Comparison of ENCODE assay signal across 7 mouse cellular contexts in the genomic region with DNA sequence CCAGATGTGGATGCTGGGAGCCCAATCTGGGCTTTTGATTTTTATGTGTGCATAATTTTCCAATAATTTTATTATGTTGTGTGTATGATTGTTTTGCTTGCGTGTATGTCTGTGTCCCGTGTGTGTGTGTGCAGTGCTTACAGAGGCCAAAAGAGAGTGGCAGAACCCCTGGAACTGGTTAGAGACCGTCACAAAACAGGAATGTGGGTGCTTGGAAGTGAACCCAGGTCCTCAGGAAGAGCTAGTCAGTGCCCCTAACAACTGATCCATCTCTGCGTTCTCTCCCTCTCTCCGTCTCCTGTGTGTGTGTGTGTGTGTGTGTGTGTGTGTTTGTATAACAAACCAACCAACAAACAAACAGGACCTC. TPM values are rescaled to one million over a fixed set of nuclear protein-coding genes. Genes with fewer than 3 reads are reported as not detected.
DNase-seq lines count a peak whose midpoint lies in the region; ATAC-seq and TF ChIP-seq lines count a peak whose summit lies in the region.

No protein-coding gene starts in this region.

- H3K27me3 ChIP-seq in lung, embryonic 15.5 days = no peaks in the 10 kb centered on the region
- no peaks in the 10 kb centered on the region for H3K27me3 ChIP-seq in forebrain, embryonic 11.5 days (ENCODE audit: control insufficient read depth, insufficient read depth, low read length)
- no peaks in the 10 kb centered on the region for H3K27me3 ChIP-seq in limb, embryonic 13.5 days
- H3K27me3 ChIP-seq in small intestine, adult 2 months (ENCODE audit: control insufficient read depth, insufficient read depth, low read length) = no peaks in the 10 kb centered on the region

- peak overlapping the region; percentile 92 for H3K9ac ChIP-seq in lung, embryonic 15.5 days
- H3K9ac ChIP-seq in forebrain, embryonic 11.5 days (ENCODE audit: low read length) = peak overlapping the region; percentile 85; the same call in 1 of the 2 replicates
- peak overlapping the region; percentile 91; the same call in 1 of the 2 replicates for H3K9ac ChIP-seq in limb, embryonic 13.5 days

- no peak; the same call in 1 of the 2 replicates for TF ChIP-seq CTCF in small intestine, adult 2 months (IDR thresholded peaks at IDR 0.05; ENCODE audit: extremely low read depth, insufficient read length, insufficient replicate concordance, low read depth, low read length)

- no peaks in the 10 kb centered on the region for H3K9me3 ChIP-seq in lung, embryonic 15.5 days
- H3K9me3 ChIP-seq in forebrain, embryonic 11.5 days (ENCODE audit: control insufficient read depth, low read length) = no peaks in the 10 kb centered on the region
- no peaks in the 10 kb centered on the region for H3K9me3 ChIP-seq in limb, embryonic 13.5 days

- ATAC-seq in lung, embryonic 15.5 days (ENCODE audit: borderline replicate concordance, extremely low read depth, low FRiP score, low TSS enrichment) = no peak; the same call in none of the 2 replicates
- no peak for ATAC-seq in forebrain, embryonic 11.5 days (replicated peaks; ENCODE audit: low FRiP score)
- 0 out of 2 replicates have a peak, but pooled peaks have one; percentile 9 for ATAC-seq in limb, embryonic 13.5 days (ENCODE audit: low FRiP score, low read depth)

- WGBS in lung, embryonic 15.5 days = 27% methylated on average over 5 of the region's 5 CpGs
- 34% methylated on average over 5 of the region's 5 CpGs for WGBS in forebrain, embryonic 11.5 days
- 22% methylated on average over 5 of the region's 5 CpGs for WGBS in limb, embryonic 13.5 days
- WGBS in small intestine, adult 2 months = 23% methylated on average over 5 of the region's 5 CpGs

- peak overlapping the region; percentile 32; the same call in 1 of the 2 replicates for H3K27ac ChIP-seq in lung, embryonic 15.5 days
- H3K27ac ChIP-seq in forebrain, embryonic 11.5 days (ENCODE audit: low read depth, low read length) = peak overlapping the region; percentile 74; the same call in 1 of the 2 replicates
- peak overlapping the region; percentile 90 for H3K27ac ChIP-seq in limb, embryonic 13.5 days
- peak overlapping the region; percentile 58; the same call in 1 of the 2 replicates for H3K27ac ChIP-seq in small intestine, adult 2 months (ENCODE audit: insufficient read depth, low read depth, low read length)

- peak overlapping the region; percentile 83 for H3K4me2 ChIP-seq in lung, embryonic 15.5 days
- H3K4me2 ChIP-seq in forebrain, embryonic 11.5 days (ENCODE audit: low read depth, low read length, severe bottlenecking) = peak overlapping the region; percentile 89; the same call in 1 of the 2 replicates
- H3K4me2 ChIP-seq in limb, embryonic 13.5 days (replicated peaks) = peak overlapping the region; percentile 92

- DNase-seq in lung, adult 18-20 months = no peak
- DNase-seq in forebrain, embryonic 11.5 days (ENCODE audit: low spot score) = no peak
- DNase-seq in spleen, adult 18-20 months = no peak
- DNase-seq in layer of hippocampus, postnatal 14 days (ENCODE audit: low spot score in 2 of 2) = no peak

- peak overlapping the region; percentile 77 for H3K4me3 ChIP-seq in lung, embryonic 15.5 days
- H3K4me3 ChIP-seq in forebrain, embryonic 11.5 days (ENCODE audit: low read depth, low read length) = peak overlapping the region; percentile 74
- peak overlapping the region; percentile 80 for H3K4me3 ChIP-seq in limb, embryonic 13.5 days
- no peak overlapping the region for H3K4me3 ChIP-seq in small intestine, adult 2 months (ENCODE audit: low read depth, low read length)

- TF ChIP-seq POLR2A in small intestine, adult 2 months (IDR thresholded peaks at IDR 0.05; ENCODE audit: low read depth, low read length) = no peak

- H3K36me3 ChIP-seq in lung, embryonic 15.5 days = peaks cover 22% of the 10 kb centered on the region
- H3K36me3 ChIP-seq in forebrain, embryonic 11.5 days (ENCODE audit: control insufficient read depth, insufficient read depth, low read length) = peaks cover 6% of the 10 kb centered on the region; the same call in 1 of the 2 replicates
- H3K36me3 ChIP-seq in limb, embryonic 13.5 days = peaks cover 26% of the 10 kb centered on the region
- peaks cover 20% of the 10 kb centered on the region for H3K36me3 ChIP-seq in small intestine, adult 2 months (ENCODE audit: control insufficient read depth, insufficient read depth, low read length)

- peaks cover 22% of the 10 kb centered on the region for H3K4me1 ChIP-seq in lung, embryonic 15.5 days
- peaks cover 9% of the 10 kb centered on the region for H3K4me1 ChIP-seq in forebrain, embryonic 11.5 days (replicated peaks; ENCODE audit: control insufficient read depth, insufficient read depth, low read length)
- peaks cover 23% of the 10 kb centered on the region for H3K4me1 ChIP-seq in limb, embryonic 13.5 days
- H3K4me1 ChIP-seq in small intestine, adult 2 months (ENCODE audit: control insufficient read depth, insufficient read depth, insufficient read length, low read length) = peaks cover 10% of the 10 kb centered on the region

RNA-seq across cellular contexts. Expression of gene Tor1b, which starts 0.3 kb away (rescaled TPM):
- 38.6 and 38.7 TPM in 2 replicates for polyA plus RNA-seq in lung, embryonic 15.5 days (2015; fragmentation: Nextera tagmentation; extraction: Ambion mirVana)
- 24.9 and 25.7 TPM in 2 replicates for polyA plus RNA-seq in forebrain, embryonic 11.5 days (2014; fragmentation: Nextera tagmentation; extraction: Ambion mirVana)
- polyA plus RNA-seq in limb, embryonic 13.5 days (2015; fragmentation: Nextera tagmentation; extraction: Ambion mirVana) = 33.0 and 33.5 TPM in 2 replicates
- polyA plus RNA-seq in small intestine, adult 2 months (2012; rRNA removed) = 8.0 and 8.2 TPM in 2 replicates
- 10 to 100 TPM; 38.8 TPM for total RNA-seq in layer of hippocampus, postnatal 14 days (2021)

RNA-seq across cellular contexts. Expression of gene Tor1a, which starts 15.3 kb away (rescaled TPM):
- polyA plus RNA-seq in lung, embryonic 15.5 days (2015; fragmentation: Nextera tagmentation; extraction: Ambion mirVana) = 79.3 and 79.4 TPM in 2 replicates
- 85.1 and 95.9 TPM in 2 replicates for polyA plus RNA-seq in forebrain, embryonic 11.5 days (2014; fragmentation: Nextera tagmentation; extraction: Ambion mirVana)
- polyA plus RNA-seq in limb, embryonic 13.5 days (2015; fragmentation: Nextera tagmentation; extraction: Ambion mirVana) = 82.7 and 91.4 TPM in 2 replicates
- polyA plus RNA-seq in small intestine, adult 2 months (2012; rRNA removed) = 38.8 and 78.6 TPM in 2 replicates
- 10 to 100 TPM; 47.0 to 54.0 TPM for total RNA-seq in layer of hippocampus, postnatal 14 days (2021)

RNA-seq across cellular contexts. Expression of gene Ptges, which starts 22.8 kb away (rescaled TPM):
- polyA plus RNA-seq in lung, embryonic 15.5 days (2015; fragmentation: Nextera tagmentation; extraction: Ambion mirVana) = 19.3 and 24.1 TPM in 2 replicates
- polyA plus RNA-seq in forebrain, embryonic 11.5 days (2014; fragmentation: Nextera tagmentation; extraction: Ambion mirVana) = 4.2 and 5.5 TPM in 2 replicates
- polyA plus RNA-seq in limb, embryonic 13.5 days (2015; fragmentation: Nextera tagmentation; extraction: Ambion mirVana) = 14.1 and 16.4 TPM in 2 replicates
- polyA plus RNA-seq in small intestine, adult 2 months (2012; rRNA removed) = 5.9 and 10.9 TPM in 2 replicates
- 1 to 10 TPM; 4.4 to 5.8 TPM for total RNA-seq in layer of hippocampus, postnatal 14 days (2021)

RNA-seq across cellular contexts. Expression of gene BC005624, which starts 29.6 kb away (rescaled TPM):
- polyA plus RNA-seq in lung, embryonic 15.5 days (2015; fragmentation: Nextera tagmentation; extraction: Ambion mirVana) = 55.6 and 56.9 TPM in 2 replicates
- polyA plus RNA-seq in forebrain, embryonic 11.5 days (2014; fragmentation: Nextera tagmentation; extraction: Ambion mirVana) = 59.7 and 63.6 TPM in 2 replicates
- 59.7 and 59.9 TPM in 2 replicates for polyA plus RNA-seq in limb, embryonic 13.5 days (2015; fragmentation: Nextera tagmentation; extraction: Ambion mirVana)
- polyA plus RNA-seq in small intestine, adult 2 months (2012; rRNA removed) = 5.3 and 9.0 TPM in 2 replicates
- total RNA-seq in layer of hippocampus, postnatal 14 days (2021) = 10 to 100 TPM; 51.0 to 52.8 TPM

RNA-seq across cellular contexts. Expression of gene Usp20, which starts 29.6 kb away (rescaled TPM):
- polyA plus RNA-seq in lung, embryonic 15.5 days (2015; fragmentation: Nextera tagmentation; extraction: Ambion mirVana) = 14.8 and 16.6 TPM in 2 replicates
- polyA plus RNA-seq in forebrain, embryonic 11.5 days (2014; fragmentation: Nextera tagmentation; extraction: Ambion mirVana) = 17.7 and 21.3 TPM in 2 replicates
- 21.6 and 22.9 TPM in 2 replicates for polyA plus RNA-seq in limb, embryonic 13.5 days (2015; fragmentation: Nextera tagmentation; extraction: Ambion mirVana)
- 5.1 TPM in 2 replicates for polyA plus RNA-seq in small intestine, adult 2 months (2012; rRNA removed)
- total RNA-seq in layer of hippocampus, postnatal 14 days (2021) = 10 to 100 TPM; 84.0 to 85.6 TPM

Comparison
In these comparisons a context has a peak if more than half of its experiments do, and no peak if none do; other contexts are left out.
1. H3K27ac ChIP-seq: peak in every context shown above with its lines; median percentile 90 in limb, embryonic 13.5 days; 74 in forebrain, embryonic 11.5 days; 58 in small intestine, adult 2 months; 32 in lung, embryonic 15.5 days.